Mouse (Mus musculus): ENCODE results near the gene Spata48.

- TF ChIP-seq ZNF384 (IDR thresholded peaks at IDR 0.05; ENCODE audit: low read depth, low read length) (no peak), POLR2A (IDR thresholded peaks at IDR 0.05; ENCODE audit: control insufficient read depth in 1 of 2, insufficient read depth in 1 of 2, low read depth in 1 of 2, low read length in 2 of 2, poor library complexity in 1 of 2) (peak; percentile 50 to 80; a peak in 3 of 4 replicates), TCF12 (IDR thresholded peaks at IDR 0.05; ENCODE audit: low read depth, low read length) (peak; percentile 94), ZMIZ1 (IDR thresholded peaks at IDR 0.05; ENCODE audit: low read depth, low read length) (no peak; the same call in 1 of the 2 replicates), MAFK (IDR thresholded peaks at IDR 0.05; ENCODE audit: borderline replicate concordance, low read depth, low read length) (peak; percentile 6; the same call in 1 of the 2 replicates), USF2 (IDR thresholded peaks at IDR 0.05; ENCODE audit: borderline replicate concordance in 1 of 2, insufficient read depth in 1 of 2, low read depth in 1 of 2, low read length in 2 of 2) (no peak), MEF2A (IDR thresholded peaks at IDR 0.05; ENCODE audit: extremely low read depth, insufficient replicate concordance, low read depth, low read length, poor library complexity, severe bottlenecking) (no peak)
Measured at GRCm38 (mm10) chr11:11564266-11565044, 102.6 kb downstream of the Spata48 start.
